Mouse (Mus musculus) liver, embryonic 15.5 days (tissue): ENCODE results near the gene Tlk1. TPM values are rescaled to one million over a fixed set of nuclear protein-coding genes. Genes with fewer than 3 reads are reported as not detected.

Experiments used
- ATAC-seq: fragments of 200-750 bp; cut with Nextera tagmentation; 2 replicates; pipeline ENCODE4 v1.8.0; 2017; ENCODE audit warnings: moderate number of reproducible peaks, mild to moderate bottlenecking, moderate library complexity; ENCODE audit not compliant: insufficient read depth
- H3K27ac ChIP-seq: fragments of 300-500 bp; sonication (generic); replicated peaks from 2 replicates; pipeline ENCODE4 v1.5.1; 2015; ENCODE audit warnings: mild to moderate bottlenecking, inconsistent platforms
- H3K27me3 ChIP-seq: fragments of 300-500 bp; sonication (generic); 2 replicates; pipeline ENCODE4 v1.6.1; 2015; ENCODE audit warnings: mild to moderate bottlenecking, inconsistent platforms
- H3K36me3 ChIP-seq: fragments of 300-500 bp; sonication (generic); replicated peaks from 2 replicates; pipeline ENCODE4 v1.6.1; 2015; ENCODE audit warnings: moderate library complexity, mild to moderate bottlenecking, inconsistent platforms
- H3K4me1 ChIP-seq: fragments of 300-500 bp; sonication (generic); replicated peaks from 2 replicates; pipeline ENCODE4 v1.6.1; 2015; ENCODE audit warnings: inconsistent platforms
- H3K4me2 ChIP-seq: fragments of 300-500 bp; sonication (generic); 2 replicates; pipeline ENCODE4 v1.6.1; 2015; ENCODE audit warnings: moderate library complexity, mild to moderate bottlenecking, inconsistent platforms
- H3K4me3 ChIP-seq: fragments of 300-500 bp; sonication (generic); replicated peaks from 2 replicates; pipeline ENCODE4 v1.5.1; 2015; ENCODE audit warnings: mild to moderate bottlenecking, inconsistent platforms
- H3K9ac ChIP-seq: fragments of 300-500 bp; sonication (generic); 2 replicates; pipeline ENCODE4 v1.6.1; 2015; ENCODE audit warnings: moderate library complexity, mild to moderate bottlenecking, inconsistent platforms
- H3K9me3 ChIP-seq: fragments of 300-500 bp; sonication (generic); replicated peaks from 2 replicates; pipeline ENCODE4 v1.6.1; 2016; ENCODE audit warnings: inconsistent platforms
- WGBS: fragments of 180-500 bp; shearing (Covaris S2); methylation state at CpG from one replicate; pipeline ENCODE4 v1.1.7; 2015; ENCODE audit warnings: mixed read lengths; ENCODE audit not compliant: insufficient replicate concordance; 5-methylcytosine and 5-hydroxymethylcytosine counted together
- polyA plus RNA-seq: library from polyadenylated mRNA; unstranded; fragments of >200 nt; fragmentation: Nextera tagmentation; extraction: Ambion mirVana; gene quantifications from 2 replicates; pipeline ENCODE4 v1.2.1, GENCODE M21; 2015

The Tlk1 gene
- polyA plus RNA-seq, 1 experiment from 2014 or later, result 30.1 TPM

GRCm38 (mm10) chr2:70833261-70833660, 7.7 kb upstream of the Tlk1 start:
- H3K4me3 ChIP-seq, result no peak overlapping the region
- ATAC-seq, result no peak
- H3K27me3 ChIP-seq, result no peaks in the 10 kb centered on the region
- no peaks in the 10 kb centered on the region for H3K9me3 ChIP-seq
- 38% methylated on average over 1 of the region's 1 CpGs for WGBS
- peak overlapping the region; percentile 58; the same call in 1 of the 2 replicates for H3K27ac ChIP-seq
- H3K4me1 ChIP-seq, result peaks cover 67% of the 10 kb centered on the region
- H3K9ac ChIP-seq, result no peak overlapping the region
- no peaks in the 10 kb centered on the region for H3K36me3 ChIP-seq
- no peak overlapping the region for H3K4me2 ChIP-seq

DNA sequence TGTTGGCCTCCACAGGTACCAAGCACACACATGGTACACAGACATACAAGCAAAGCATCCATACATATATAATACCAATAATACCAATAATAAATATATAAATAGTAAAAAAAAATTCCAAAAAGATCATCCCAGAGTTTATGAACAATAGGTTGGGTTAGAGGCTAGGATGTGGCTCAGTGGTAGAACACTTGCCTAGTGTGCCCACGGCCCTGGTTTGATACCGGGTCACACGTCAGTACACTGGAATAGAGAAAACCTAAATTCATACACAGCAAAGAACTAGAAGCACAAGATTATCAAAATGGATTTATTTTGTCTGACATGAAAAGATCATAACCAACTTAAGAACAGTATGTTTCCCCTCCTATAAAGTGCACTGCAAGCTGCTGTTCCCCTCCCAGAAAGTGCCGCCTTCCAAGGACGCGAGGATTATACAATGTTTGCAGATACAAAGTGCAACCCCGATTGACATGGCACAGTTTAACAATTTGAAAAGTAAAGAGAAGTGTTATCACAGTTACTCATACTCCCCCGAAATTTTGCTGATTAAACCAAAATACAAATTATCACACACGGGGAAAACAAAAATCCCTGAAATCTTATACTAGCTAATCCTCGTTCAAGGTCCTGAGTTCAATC, 6.3 kb upstream of the Tlk1 start:
- H3K27ac ChIP-seq, result peak overlapping the region; percentile 100
- H3K4me1 ChIP-seq, result peaks cover 74% of the 10 kb centered on the region
- no peak overlapping the region for H3K9ac ChIP-seq
- H3K4me2 ChIP-seq, result no peak overlapping the region
- WGBS, result 57% methylated on average over 10 of the region's 10 CpGs
- no peaks in the 10 kb centered on the region for H3K27me3 ChIP-seq
- ATAC-seq, result no peak
- no peak overlapping the region for H3K4me3 ChIP-seq
- no peaks in the 10 kb centered on the region for H3K36me3 ChIP-seq
- no peaks in the 10 kb centered on the region for H3K9me3 ChIP-seq

- Histone ChIP-seq H3K36me3 (no peaks in the 10 kb centered on the region), H3K4me3 (no peak overlapping the region), H3K4me2 (peak overlapping the region; percentile 33), H3K9me3 (no peaks in the 10 kb centered on the region), H3K27me3 (no peaks in the 10 kb centered on the region), H3K9ac (no peak overlapping the region), H3K27ac (peak overlapping the region; percentile 100), H3K4me1 (peaks cover 75% of the 10 kb centered on the region)
- 21% methylated on average over 2 of the region's 2 CpGs for WGBS
- peak; percentile 32; the same call in 1 of the 2 replicates for ATAC-seq
Measured at GRCm38 (mm10) chr2:70830683-70831082, 5.2 kb upstream of the Tlk1 start.

- Histone ChIP-seq H3K9ac (peak overlapping the region; percentile 19; the same call in 1 of the 2 replicates), H3K36me3 (no peaks in the 10 kb centered on the region), H3K4me2 (peak overlapping the region; percentile 33), H3K27me3 (no peaks in the 10 kb centered on the region), H3K4me3 (no peak overlapping the region), H3K4me1 (peaks cover 72% of the 10 kb centered on the region), H3K27ac (peak overlapping the region; percentile 100), H3K9me3 (no peaks in the 10 kb centered on the region)
- 29% methylated on average over 5 of the region's 5 CpGs for WGBS
- no peak for ATAC-seq
Measured at GRCm38 (mm10) chr2:70829946-70830610, 4.5 kb upstream of the Tlk1 start.

DNA sequence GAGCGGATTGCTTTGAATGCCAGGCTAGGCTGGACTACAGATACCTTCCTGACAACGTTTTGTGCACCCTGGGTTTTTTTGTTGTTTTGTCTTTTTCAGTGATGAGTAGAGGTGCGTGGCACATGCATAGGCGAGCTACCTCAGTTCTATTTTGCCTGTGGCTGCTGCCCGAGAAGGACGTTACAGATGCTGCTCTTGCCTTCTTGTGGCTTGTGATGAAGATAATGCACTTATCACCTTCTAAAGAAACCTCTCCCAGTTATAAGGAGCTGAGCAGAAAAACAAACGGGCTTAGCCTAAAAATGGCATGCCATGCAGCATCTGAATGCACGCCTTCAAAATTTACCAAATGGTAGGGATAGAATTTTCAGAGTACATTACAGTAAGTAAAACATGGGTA, 2.3 kb upstream of the Tlk1 start:
- no peaks in the 10 kb centered on the region for H3K27me3 ChIP-seq
- WGBS, result 22% methylated on average over 8 of the region's 8 CpGs
- peak overlapping the region; percentile 12; the same call in 1 of the 2 replicates for H3K4me3 ChIP-seq
- H3K9me3 ChIP-seq, result no peaks in the 10 kb centered on the region
- peak overlapping the region; percentile 65 for H3K4me2 ChIP-seq
- no peaks in the 10 kb centered on the region for H3K36me3 ChIP-seq
- no peak for ATAC-seq
- peaks cover 70% of the 10 kb centered on the region for H3K4me1 ChIP-seq
- H3K27ac ChIP-seq, result peak overlapping the region; percentile 100
- H3K9ac ChIP-seq, result peak overlapping the region; percentile 99

DNA sequence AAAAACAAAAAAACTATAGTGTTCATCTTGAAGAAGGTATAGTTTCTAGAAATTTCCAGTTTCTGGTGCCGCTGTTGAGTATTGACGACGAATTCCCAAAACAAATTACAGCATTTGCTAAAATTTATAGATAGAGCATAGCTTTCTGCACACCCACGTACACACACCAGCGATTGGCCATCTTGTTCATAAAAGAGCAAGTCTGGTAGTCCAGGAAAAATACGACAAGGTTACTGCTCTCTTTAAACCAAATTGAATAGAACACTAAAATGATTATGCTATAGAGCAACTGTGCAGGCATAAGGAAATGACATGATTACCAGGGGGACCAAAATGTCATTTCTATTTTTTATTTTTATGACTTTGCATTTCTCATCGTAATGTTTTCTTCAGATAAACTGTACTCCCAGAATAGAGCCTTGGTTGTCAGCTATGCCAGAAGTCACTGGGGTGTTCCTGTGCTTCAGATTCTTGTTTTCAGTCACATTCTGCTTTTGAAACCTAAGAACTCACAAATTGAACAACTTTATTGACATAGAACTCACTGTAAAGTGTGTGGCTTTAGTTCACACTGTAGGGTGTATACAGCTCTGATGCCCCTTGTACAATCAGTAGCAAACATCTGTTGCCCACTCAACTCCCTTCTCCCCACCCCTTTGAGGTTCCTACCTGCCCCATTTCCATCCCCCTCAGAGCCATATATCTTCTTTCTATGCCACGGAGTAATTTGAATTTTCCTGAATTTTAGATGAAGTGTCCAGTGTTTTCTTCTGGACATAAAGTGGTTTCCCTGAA, 1.1 kb upstream of the Tlk1 start:
- 32% methylated on average over 8 of the region's 8 CpGs for WGBS
- Histone ChIP-seq H3K27ac (peak overlapping the region; percentile 100), H3K9me3 (no peaks in the 10 kb centered on the region), H3K4me3 (peak overlapping the region; percentile 99), H3K9ac (peak overlapping the region; percentile 99), H3K36me3 (no peaks in the 10 kb centered on the region), H3K27me3 (no peaks in the 10 kb centered on the region), H3K4me1 (peaks cover 73% of the 10 kb centered on the region), H3K4me2 (peak overlapping the region; percentile 65)
- ATAC-seq, result peak; percentile 66

DNA sequence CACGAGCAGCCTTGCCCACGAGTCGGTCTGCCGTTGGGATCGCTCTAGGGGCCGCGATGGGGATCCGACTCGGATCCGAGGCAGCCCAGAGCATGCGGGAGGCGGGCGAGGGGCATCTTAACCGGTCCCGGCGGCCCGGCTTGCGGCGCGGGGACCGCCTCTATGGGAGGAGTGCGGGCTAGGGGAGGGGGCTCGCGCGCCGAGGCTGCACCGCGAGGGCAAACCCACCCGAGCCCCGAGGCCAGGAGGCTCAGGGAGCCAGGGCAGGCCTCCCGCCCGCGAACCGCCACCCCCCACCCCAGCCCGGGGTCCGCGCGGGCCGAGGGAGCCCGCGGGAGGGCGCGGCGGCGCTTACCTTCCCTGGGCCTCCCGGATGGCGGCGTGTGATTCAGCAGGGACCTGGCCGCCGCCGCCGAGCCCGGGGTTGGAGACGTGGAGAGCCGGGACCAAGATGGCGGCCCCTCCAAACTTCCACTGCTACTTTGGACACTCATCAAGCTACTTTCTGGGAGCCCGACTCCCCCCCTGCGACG, 624 bp downstream of the Tlk1 start:
- H3K4me1 ChIP-seq, result peaks cover 66% of the 10 kb centered on the region
- peak; percentile 38 for ATAC-seq
- H3K36me3 ChIP-seq, result no peaks in the 10 kb centered on the region
- H3K27me3 ChIP-seq, result no peaks in the 10 kb centered on the region
- peak overlapping the region; percentile 99 for H3K9ac ChIP-seq
- H3K4me2 ChIP-seq, result peak overlapping the region; percentile 65
- H3K4me3 ChIP-seq, result peak overlapping the region; percentile 99
- under 1% methylated on average over 59 of the region's 59 CpGs for WGBS
- peak overlapping the region; percentile 100 for H3K27ac ChIP-seq
- no peaks in the 10 kb centered on the region for H3K9me3 ChIP-seq

DNA sequence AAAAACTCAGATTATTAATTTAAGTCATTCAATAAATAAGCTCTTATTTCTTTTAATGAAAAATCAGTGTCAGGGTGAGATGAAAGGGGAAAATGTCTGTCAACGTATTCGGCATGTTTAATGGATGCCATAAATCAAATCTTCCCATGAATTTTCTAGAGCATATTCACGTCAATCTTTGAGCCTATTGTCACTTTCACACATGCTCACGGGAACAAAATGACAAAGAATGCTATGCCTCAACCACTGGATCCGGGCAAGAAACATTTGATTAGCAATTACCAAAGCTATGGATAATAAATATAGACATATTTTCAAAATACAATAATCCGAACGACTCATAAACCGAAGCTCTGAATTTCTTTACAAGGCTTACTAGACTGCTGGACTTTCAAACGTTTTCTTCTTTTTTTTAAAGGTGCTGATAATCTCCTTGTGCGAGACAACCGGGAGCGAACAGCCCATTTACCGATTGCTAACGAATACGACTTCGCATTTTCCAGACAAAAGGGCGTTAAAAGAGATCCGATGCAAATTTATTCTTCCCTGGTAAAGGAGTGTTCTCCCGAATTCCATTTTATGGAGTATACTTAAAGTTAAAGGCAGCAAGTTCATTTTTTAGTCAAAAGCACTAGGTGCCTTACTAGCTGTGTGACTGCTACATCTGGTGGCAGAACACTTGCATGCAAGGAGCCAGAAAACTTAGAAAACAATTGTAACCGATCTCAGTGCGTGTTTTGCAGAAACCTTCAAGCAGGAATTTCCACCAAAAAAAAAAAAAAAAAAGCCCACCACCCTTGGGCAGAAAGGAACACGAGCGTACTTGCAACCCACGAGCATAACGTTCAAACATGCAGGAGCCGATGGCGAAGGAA, 1.4 kb downstream of the Tlk1 start:
- Histone ChIP-seq H3K36me3 (no peaks in the 10 kb centered on the region), H3K9ac (peak overlapping the region; percentile 99), H3K27ac (peak overlapping the region; percentile 100), H3K4me2 (peak overlapping the region; percentile 65), H3K9me3 (no peaks in the 10 kb centered on the region), H3K27me3 (no peaks in the 10 kb centered on the region), H3K4me1 (peaks cover 62% of the 10 kb centered on the region), H3K4me3 (peak overlapping the region; percentile 99)
- 1% methylated on average over 27 of the region's 27 CpGs for WGBS
- no peak for ATAC-seq

- WGBS, result 16% methylated on average over 5 of the region's 5 CpGs
- Histone ChIP-seq H3K27ac (0 out of 2 replicates have a peak overlapping the region, but pooled peaks have one; percentile 45), H3K9me3 (no peaks in the 10 kb centered on the region), H3K27me3 (no peaks in the 10 kb centered on the region), H3K4me1 (peaks cover 61% of the 10 kb centered on the region), H3K4me2 (peak overlapping the region; percentile 65), H3K9ac (peak overlapping the region; percentile 99), H3K36me3 (no peaks in the 10 kb centered on the region), H3K4me3 (peak overlapping the region; percentile 99)
- ATAC-seq, result no peak
Measured at GRCm38 (mm10) chr2:70823434-70823833, 2.1 kb downstream of the Tlk1 start.

DNA sequence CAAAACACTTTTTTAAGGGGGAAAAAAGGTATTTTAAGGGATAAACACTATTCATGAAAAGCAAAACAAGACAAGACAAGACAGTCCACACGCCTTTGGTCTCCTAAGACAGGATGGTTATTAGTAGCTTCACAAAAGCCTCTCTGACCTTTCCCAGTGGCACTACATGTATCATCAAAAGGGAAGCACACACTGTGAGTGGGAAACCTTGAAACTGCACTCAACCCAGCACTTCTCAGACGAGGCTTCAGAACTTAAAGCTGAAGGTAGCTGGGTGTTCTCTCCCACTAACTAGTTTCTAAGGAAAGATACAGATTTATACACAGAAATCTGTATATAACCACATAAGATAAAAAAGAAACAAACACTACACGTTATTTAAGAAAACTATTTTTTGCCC, 8.6 kb downstream of the Tlk1 start:
- Histone ChIP-seq H3K4me2 (no peak overlapping the region), H3K27me3 (no peaks in the 10 kb centered on the region), H3K4me3 (no peak overlapping the region), H3K27ac (no peak overlapping the region), H3K9ac (no peak overlapping the region), H3K4me1 (peaks cover 48% of the 10 kb centered on the region), H3K36me3 (0 out of 2 replicates have a peak, but pooled peaks cover 3% of the 10 kb centered on the region), H3K9me3 (no peaks in the 10 kb centered on the region)
- ATAC-seq, result no peak
- WGBS, result 63% methylated on average over 3 of the region's 3 CpGs
